ENCODE assay signal across 8 mouse cellular contexts in the genomic region with DNA sequence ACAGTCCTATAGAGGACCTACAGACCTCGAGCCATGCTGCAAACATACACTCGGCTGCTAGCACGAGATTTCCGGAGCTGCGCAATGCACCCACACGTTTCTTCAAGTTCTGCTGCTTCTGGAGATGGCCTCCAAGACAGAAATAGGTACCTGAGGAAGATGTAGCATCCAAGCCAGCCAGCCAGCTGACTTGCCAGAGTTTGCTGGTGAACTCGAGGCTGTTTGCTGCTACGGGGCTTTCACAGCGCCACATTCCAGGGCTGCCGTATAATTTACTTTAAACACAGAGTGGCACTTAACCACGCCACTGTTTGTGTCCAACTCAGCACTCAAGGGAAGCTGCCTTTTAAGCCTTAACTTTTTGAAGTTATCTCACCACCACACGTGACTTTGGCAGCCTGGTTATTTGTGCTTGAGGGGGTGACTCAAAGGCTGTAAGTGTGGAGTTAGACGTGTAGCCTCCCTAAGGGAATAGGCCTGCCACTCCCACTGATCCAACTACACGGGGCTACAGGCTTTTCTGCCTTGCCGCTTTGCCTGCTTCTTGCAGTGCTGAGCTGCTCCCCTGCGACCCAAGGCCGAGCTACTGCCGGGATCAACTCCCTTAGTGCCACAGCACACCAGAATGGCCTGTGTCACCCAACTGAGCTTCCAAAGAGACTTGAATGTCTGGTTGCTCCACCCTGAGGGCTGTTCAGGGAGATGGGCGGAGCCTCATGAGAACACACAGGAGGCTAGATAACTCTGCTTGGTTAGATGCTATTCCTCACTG. TPM values are rescaled to one million over a fixed set of nuclear protein-coding genes. Genes with fewer than 3 reads are reported as not detected.
DNase-seq lines count a peak whose midpoint lies in the region; ATAC-seq and TF ChIP-seq lines count a peak whose summit lies in the region.
"Had no signal": no experiment of that assay in that cellular context is flagged by ENCODE, and none has a peak within 500 bp of the region (broad histone marks: within the 10 kb centered on the region; RNA-seq: fewer than 3 reads in every experiment).

No protein-coding gene starts in this region.

- DNase-seq in urinary bladder, adult 2 months (ENCODE audit: low spot score): peak; percentile 35
- no peak for DNase-seq in urinary bladder, postnatal 10 days (ENCODE audit: low spot score)
- DNase-seq in frontal cortex, postnatal 25 days (ENCODE audit: low spot score in 2 of 2): peak; percentile 25 to 27
- peak; percentile 78 for DNase-seq in lung, adult 2 months
- no peak for DNase-seq in midbrain, embryonic 11.5 days (ENCODE audit: low spot score, missing footprints)
- DNase-seq in cerebellum, postnatal 10 days: no peak
- DNase-seq in gastrocnemius, postnatal 4 days (ENCODE audit: low spot score in 2 of 2): no peak

- no peak overlapping the region for H3K27ac ChIP-seq in midbrain, embryonic 11.5 days (ENCODE audit: low read depth, low read length)

- H3K4me1 ChIP-seq in lung, adult 2 months (ENCODE audit: control insufficient read depth, insufficient read depth, low read length): peaks cover 27% of the 10 kb centered on the region
- H3K4me1 ChIP-seq in midbrain, embryonic 11.5 days (ENCODE audit: control insufficient read depth, insufficient read depth, low read length): peaks cover 3% of the 10 kb centered on the region

- H3K4me2 ChIP-seq in midbrain, embryonic 11.5 days: no peak overlapping the region

- 51% methylated on average over 19 of the region's 19 CpGs for WGBS in lung, adult 2 months
- 58% methylated on average over 19 of the region's 19 CpGs for WGBS in midbrain, embryonic 11.5 days

- H3K36me3 ChIP-seq in midbrain, embryonic 11.5 days (ENCODE audit: control insufficient read depth, insufficient read depth, low read length): no peaks in the 10 kb centered on the region

- ATAC-seq in midbrain, embryonic 11.5 days (ENCODE audit: low FRiP score): no peak

- no peak overlapping the region for H3K9ac ChIP-seq in midbrain, embryonic 11.5 days (ENCODE audit: low read length)

- TF ChIP-seq CTCF in lung, adult 2 months (IDR thresholded peaks at IDR 0.05; ENCODE audit: insufficient read depth, low read length): no peak

- peak; percentile 43; the same call in 1 of the 2 replicates for TF ChIP-seq POLR2A in lung, adult 2 months (IDR thresholded peaks at IDR 0.05; ENCODE audit: borderline replicate concordance, extremely low read depth, low read depth, low read length)

- H3K27me3 ChIP-seq in midbrain, embryonic 11.5 days (ENCODE audit: control insufficient read depth, insufficient read depth, low read length): no peaks in the 10 kb centered on the region

- no peak overlapping the region for H3K4me3 ChIP-seq in lung, adult 2 months (replicated peaks; ENCODE audit: extremely low read depth, low read depth, low read length)
- no peak overlapping the region for H3K4me3 ChIP-seq in midbrain, embryonic 11.5 days (ENCODE audit: low read depth, low read length)
- H3K4me3 ChIP-seq: megakaryocyte, embryonic 14.5 days had no signal

- no peaks in the 10 kb centered on the region for H3K9me3 ChIP-seq in midbrain, embryonic 11.5 days (ENCODE audit: control insufficient read depth, low read length)

RNA-seq across cellular contexts. Expression of a gene that starts 25.9 kb away (rescaled TPM):
- polyA plus RNA-seq in urinary bladder, adult 2 months (2012; rRNA removed): 48.4 and 49.7 TPM in 2 replicates
- polyA plus RNA-seq in lung, adult 2 months (2012; rRNA removed): 29.1 and 32.6 TPM in 2 replicates
- 15.9 and 20.1 TPM in 2 replicates for polyA plus RNA-seq in midbrain, embryonic 11.5 days (2014; fragmentation: Nextera tagmentation; extraction: Ambion mirVana)
- 10 to 100 TPM; 50.2 to 54.1 TPM for total RNA-seq in gastrocnemius, postnatal 4 days (2021)

Comparison
In these comparisons a context has a peak if more than half of its experiments do, and no peak if none do; other contexts are left out.
1. DNase-seq: peak in urinary bladder, adult 2 months (single experiment), frontal cortex, postnatal 25 days (2 of 2) and lung, adult 2 months (single experiment); none in urinary bladder, postnatal 10 days (single experiment), midbrain, embryonic 11.5 days (single experiment), cerebellum, postnatal 10 days (0 of 2) and gastrocnemius, postnatal 4 days (0 of 2).